Mouse (Mus musculus): ENCODE results near the gene Il1f9.
"Not testable (repeated sequence)": the region's sequence is repeated elsewhere in the genome, so short reads cannot be mapped to it uniquely, and the experiment has no call there.

Il1f9 gene

DNA sequence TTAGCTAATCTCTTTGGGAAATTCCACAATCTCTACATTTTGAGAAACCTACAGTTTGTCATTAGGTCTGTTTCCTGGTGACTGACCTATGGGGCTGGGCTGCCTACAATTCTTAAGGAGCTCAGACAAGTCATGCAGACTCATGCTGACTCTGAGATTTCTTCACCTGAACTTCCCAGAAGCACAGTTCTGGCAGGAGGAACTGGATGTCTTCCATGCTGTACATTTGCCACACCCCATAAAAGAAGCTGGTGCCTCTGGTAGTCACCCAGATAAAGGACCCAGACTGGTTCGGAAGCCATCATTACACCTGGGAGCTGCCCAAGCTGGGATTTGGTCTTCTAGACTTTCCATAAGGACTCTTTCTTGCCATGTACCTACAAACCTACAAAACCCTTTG, at the start of gene Il1f9:
Gene Il1f9 (plus strand): TSS at position 301 of the 400 bp plus-strand sequence.
- DNase-seq (ENCODE audit: low spot score in 2 of 2), result no peak

- no peak for DNase-seq (ENCODE audit: low spot score in 2 of 2)
Measured at GRCm38 (mm10) chr2:24152861-24153260, 33.4 kb upstream of the Il1f9 start, which contains the start of gene Il1f8. Gene Il1f8, plus strand, starts transcription at chr2:24153161.

- peak in 1 of 2 experiments; percentile 12 for DNase-seq (ENCODE audit: low spot score in 2 of 2)
Measured at GRCm38 (mm10) chr2:24181683-24182331, 4.5 kb upstream of the Il1f9 start.

DNA sequence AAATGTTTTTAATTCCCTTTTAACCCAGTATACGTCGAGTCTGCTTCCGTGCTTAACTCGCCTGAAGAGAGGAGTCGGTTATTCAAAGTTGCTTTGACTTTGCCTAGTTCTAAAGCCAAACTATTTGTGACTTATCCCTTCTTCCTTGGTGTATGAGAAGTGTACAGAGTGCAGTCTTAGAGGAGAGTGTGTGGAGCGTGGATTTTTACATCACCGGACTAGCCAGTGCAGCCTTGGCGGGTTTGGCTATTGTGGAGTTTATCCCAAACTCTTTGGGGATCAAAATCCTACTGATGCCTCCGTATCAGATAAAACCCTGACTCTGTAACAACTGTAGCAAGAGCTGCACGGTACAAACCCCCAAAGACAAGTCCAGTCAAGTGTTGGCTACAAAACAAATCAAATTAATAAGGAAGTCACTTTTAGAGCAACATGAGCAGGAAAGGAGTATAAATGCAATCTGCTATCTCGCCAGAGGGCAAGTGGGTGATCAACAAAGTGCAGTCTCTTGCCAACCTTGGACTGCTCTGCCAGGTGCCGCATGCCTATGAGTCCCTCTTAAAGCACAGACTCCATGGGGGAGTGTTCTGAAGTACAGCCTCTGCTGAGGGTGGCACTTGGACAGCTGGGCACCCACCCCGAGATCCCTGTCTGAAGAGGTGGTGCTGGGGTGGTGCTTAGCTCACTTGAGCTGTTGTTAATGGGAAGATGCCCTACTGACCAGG, 3.7 kb upstream of the Il1f9 start:
- not testable (repeated sequence) for DNase-seq (ENCODE audit: low spot score in 2 of 2)

DNA sequence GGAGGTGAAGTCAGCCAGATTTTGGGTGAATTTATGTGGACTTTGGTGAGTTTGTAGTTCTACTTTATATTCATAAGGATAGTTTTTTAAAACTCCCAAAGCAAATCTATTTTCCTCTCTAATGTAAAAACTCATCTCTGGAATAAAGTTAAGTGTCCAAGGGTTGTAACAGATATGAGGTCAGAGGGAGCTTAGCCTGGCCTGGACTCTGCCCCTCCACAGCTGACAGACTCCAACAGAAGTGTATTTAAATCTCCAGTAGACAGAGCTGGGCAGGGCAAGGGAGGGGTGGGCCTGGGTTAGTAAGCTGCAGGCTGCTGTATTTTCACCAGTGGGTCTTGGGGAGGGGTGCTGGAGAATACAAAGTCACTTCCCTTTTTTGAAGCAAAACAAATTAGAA, 2.2 kb upstream of the Il1f9 start:
- DNase-seq (ENCODE audit: low spot score in 2 of 2), result not testable (repeated sequence)

DNA sequence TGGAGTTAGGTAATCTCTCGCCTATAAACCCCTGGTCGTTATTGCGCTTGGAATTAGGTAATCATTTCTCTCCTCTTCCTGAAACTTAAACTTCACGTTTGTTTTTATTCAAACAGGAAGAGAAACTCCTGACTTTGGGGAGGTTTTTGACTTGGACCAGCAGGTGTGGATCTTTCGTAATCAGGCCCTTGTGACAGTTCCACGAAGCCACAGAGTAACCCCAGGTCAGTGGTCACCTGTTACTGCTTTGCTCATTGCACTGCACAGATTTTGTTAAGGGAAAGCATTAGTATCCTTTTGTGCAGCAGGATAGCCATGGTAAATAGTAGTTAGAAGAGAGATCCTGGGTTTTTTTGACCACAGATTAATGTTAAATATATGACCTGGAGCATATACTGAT, 1.3 kb downstream of the Il1f9 start:
- DNase-seq (ENCODE audit: low spot score in 2 of 2), result no peak

GRCm38 (mm10) chr2:24188189-24188588, 1.9 kb downstream of the Il1f9 start:
- DNase-seq (ENCODE audit: low spot score in 2 of 2), result no peak

DNA sequence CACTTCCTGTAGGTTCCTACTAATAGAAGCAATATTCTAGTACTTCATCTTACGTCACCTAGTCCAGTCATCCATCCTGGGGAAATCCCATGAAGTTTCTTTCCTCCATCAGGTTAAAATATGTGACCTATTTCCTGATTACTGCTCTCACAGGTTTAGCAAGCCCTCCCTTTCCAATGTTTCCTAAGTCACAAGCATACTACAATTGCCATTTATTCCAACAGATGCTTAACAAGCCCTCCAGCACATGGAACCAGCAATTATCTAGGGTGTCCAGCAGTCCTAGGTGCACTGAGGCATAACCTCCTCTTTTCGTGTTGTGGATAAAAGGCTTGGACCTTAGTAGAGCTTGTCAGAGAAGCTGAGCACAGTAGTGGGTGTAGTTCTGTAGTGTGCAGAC, 28.8 kb downstream of the Il1f9 start, which contains the start of gene Il1f6:
Gene Il1f6 (plus strand): TSS at position 301 of the 400 bp plus-strand sequence.
- DNase-seq (ENCODE audit: low spot score in 2 of 2), result no peak

GRCm38 (mm10) chr2:24227191-24227590, 40.9 kb downstream of the Il1f9 start:
- DNase-seq (ENCODE audit: low spot score in 2 of 2), result no peak
